Comparison of ENCODE assay signal across 27 mouse cellular contexts in the genomic region with DNA sequence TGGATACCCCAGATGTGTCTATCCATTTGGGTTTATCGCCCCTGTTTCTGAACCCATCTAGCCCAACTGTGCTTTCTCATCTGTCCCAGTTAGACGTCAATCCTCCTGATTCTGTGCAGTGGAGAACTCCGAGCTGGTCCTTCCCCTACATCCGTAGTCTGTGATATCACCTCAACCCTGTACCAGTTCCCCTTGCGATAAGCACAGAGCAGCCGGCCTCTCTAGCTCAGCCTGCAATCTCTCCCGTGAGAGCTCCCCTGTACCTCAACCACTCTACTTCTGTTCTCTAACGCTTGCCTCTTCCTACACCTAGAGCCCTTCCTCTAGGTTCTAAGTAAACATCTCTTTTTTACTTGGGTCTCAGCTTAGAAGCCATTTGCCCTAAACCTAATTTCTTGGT.
DNase-seq lines count a peak whose midpoint lies in the region; ATAC-seq and TF ChIP-seq lines count a peak whose summit lies in the region.
"Had no signal": no experiment of that assay in that cellular context is flagged by ENCODE, and none has a peak within 500 bp of the region (broad histone marks: within the 10 kb centered on the region; RNA-seq: fewer than 3 reads in every experiment).

No protein-coding gene starts in this region.

- H3K9ac ChIP-seq in forebrain, embryonic 16.5 days (replicated peaks; ENCODE audit: low read depth, low read length) = no peak overlapping the region
- H3K9ac ChIP-seq: embryonic facial prominence, embryonic 13.5 days; heart, embryonic 15.5 days; hindbrain, embryonic 14.5 days had no signal

- peaks cover 18% of the 10 kb centered on the region; the same call in 1 of the 2 replicates for H3K4me1 ChIP-seq in forebrain, embryonic 16.5 days (replicated peaks; ENCODE audit: control insufficient read depth, insufficient read depth, low read length)
- peaks cover 23% of the 10 kb centered on the region for H3K4me1 ChIP-seq in forebrain, embryonic 10.5 days
- H3K4me1 ChIP-seq in cortical plate, adult 2 months (ENCODE audit: control insufficient read depth, insufficient read depth, low read length) = peaks cover 5% of the 10 kb centered on the region; the same call in 1 of the 2 replicates
- peaks cover 5% of the 10 kb centered on the region for H3K4me1 ChIP-seq in olfactory bulb, adult 2 months (ENCODE audit: control insufficient read depth, insufficient read depth, low read length)
- H3K4me1 ChIP-seq: embryonic facial prominence, embryonic 13.5 days had no signal

- no peak for DNase-seq in forebrain, embryonic 10.5 days (ENCODE audit: extremely low spot score, low spot score)
- DNase-seq in layer of hippocampus, adult 2 months (ENCODE audit: low spot score in 2 of 2) = no peak
- DNase-seq in layer of hippocampus, postnatal 25 days (ENCODE audit: extremely low spot score in 1 of 2, low spot score in 1 of 2) = no peak
- DNase-seq: adrenal gland, adult 2 months; adrenal gland, postnatal 14 days; cerebellum, adult 11 months; cerebellum, adult 2 months; cerebellum, adult 9-11 months; cerebellum, postnatal 25 days; embryo, embryonic 11 days; gastrocnemius, postnatal 25 days; heart, adult 2 months; heart, postnatal 10 days; heart, postnatal 4 days had no signal

- no peak for ATAC-seq in forebrain, embryonic 16.5 days
- ATAC-seq: CD4-positive, CD25-positive, alpha-beta regulatory T cell, adult 4 months; hindbrain, postnatal 0 days; inflammation-experienced regulatory T-cells, adult 6 months; intestine, embryonic 16.5 days had no signal

- no peak overlapping the region for H3K4me2 ChIP-seq in forebrain, embryonic 16.5 days (ENCODE audit: low read length)
- H3K4me2 ChIP-seq: embryonic facial prominence, embryonic 13.5 days; heart, embryonic 11.5 days; heart, embryonic 15.5 days; hindbrain, embryonic 14.5 days had no signal

- no peaks in the 10 kb centered on the region for H3K36me3 ChIP-seq in forebrain, embryonic 16.5 days (ENCODE audit: control insufficient read depth, insufficient read depth)
- no peaks in the 10 kb centered on the region for H3K36me3 ChIP-seq in forebrain, embryonic 10.5 days (replicated peaks)
- H3K36me3 ChIP-seq: embryonic facial prominence, embryonic 10.5 days; embryonic facial prominence, embryonic 13.5 days; heart, embryonic 15.5 days had no signal

- H3K4me3 ChIP-seq in forebrain, embryonic 16.5 days (replicated peaks; ENCODE audit: low read length) = no peak overlapping the region
- no peak overlapping the region for H3K4me3 ChIP-seq in forebrain, embryonic 10.5 days
- H3K4me3 ChIP-seq in layer of hippocampus, adult 2 months = no peak overlapping the region
- H3K4me3 ChIP-seq in cortical plate, adult 2 months (ENCODE audit: insufficient read depth, low read length) = no peak overlapping the region
- no peak overlapping the region for H3K4me3 ChIP-seq in olfactory bulb, adult 2 months (ENCODE audit: insufficient read depth, low read depth, low read length)
- H3K4me3 ChIP-seq: embryonic facial prominence, embryonic 10.5 days; embryonic facial prominence, embryonic 13.5 days; erythroblast, embryonic 14.5 days; heart, adult 2 months; heart, embryonic 15.5 days had no signal

- 82% methylated on average over 8 of the region's 8 CpGs for WGBS in forebrain, embryonic 16.5 days
- WGBS in forebrain, embryonic 10.5 days = 87% methylated on average over 8 of the region's 8 CpGs
- 86% methylated on average over 8 of the region's 8 CpGs for WGBS in olfactory bulb, adult 2 months

- H3K27me3 ChIP-seq in forebrain, embryonic 16.5 days (replicated peaks; ENCODE audit: control insufficient read depth, insufficient read depth, low read length) = no peaks in the 10 kb centered on the region
- no peaks in the 10 kb centered on the region for H3K27me3 ChIP-seq in forebrain, embryonic 10.5 days (ENCODE audit: poor library complexity, severe bottlenecking)
- H3K27me3 ChIP-seq: embryonic facial prominence, embryonic 13.5 days; heart, embryonic 15.5 days had no signal

- TF ChIP-seq CTCF in layer of hippocampus, adult 2 months (conservative IDR thresholded peaks at IDR 0.05) = no peak
- TF ChIP-seq CTCF in cortical plate, adult 2 months (IDR thresholded peaks at IDR 0.05; ENCODE audit: extremely low read depth, insufficient read depth, low read length) = no peak
- no peak for TF ChIP-seq CTCF in olfactory bulb, adult 2 months (IDR thresholded peaks at IDR 0.05; ENCODE audit: insufficient read depth, low read depth, low read length)

- TF ChIP-seq POLR2A in cortical plate, adult 2 months (IDR thresholded peaks at IDR 0.05; ENCODE audit: extremely low read depth, insufficient read depth, low read length) = no peak
- TF ChIP-seq POLR2A in olfactory bulb, adult 2 months (IDR thresholded peaks at IDR 0.05; ENCODE audit: insufficient read depth, low read depth, low read length) = no peak

- no peaks in the 10 kb centered on the region for H3K9me3 ChIP-seq in forebrain, embryonic 16.5 days (ENCODE audit: control insufficient read depth, low read length)
- H3K9me3 ChIP-seq in forebrain, embryonic 10.5 days = no peaks in the 10 kb centered on the region
- H3K9me3 ChIP-seq: embryonic facial prominence, embryonic 10.5 days; embryonic facial prominence, embryonic 13.5 days; heart, embryonic 15.5 days had no signal

- 0 out of 2 replicates have a peak overlapping the region, but pooled peaks have one; percentile 23 for H3K27ac ChIP-seq in forebrain, embryonic 16.5 days (ENCODE audit: low read length)
- H3K27ac ChIP-seq in forebrain, embryonic 10.5 days = no peak overlapping the region
- H3K27ac ChIP-seq in layer of hippocampus, adult 2 months = peak overlapping the region; percentile 88
- H3K27ac ChIP-seq in cortical plate, adult 2 months (ENCODE audit: insufficient read depth, low read length) = peak overlapping the region; percentile 45; the same call in 1 of the 2 replicates
- peak overlapping the region; percentile 62; the same call in 1 of the 2 replicates for H3K27ac ChIP-seq in olfactory bulb, adult 2 months (ENCODE audit: insufficient read depth, low read depth, low read length)
- H3K27ac ChIP-seq: embryonic facial prominence, embryonic 10.5 days; embryonic facial prominence, embryonic 13.5 days; heart, adult 2 months; heart, embryonic 15.5 days; hindbrain, embryonic 14.5 days; hindbrain, postnatal 0 days had no signal
